Mouse (Mus musculus) forebrain, embryonic 14.5 days (tissue): ENCODE measurements at regions not wholly inside any gene's neighbourhood (a gene's known extent, or its start where the extent isn't known, plus 50 kb on each side); places are given as distances from the start of the nearest gene placed in this dataset.

Experiments
- ATAC-seq: fragments of 200-750 bp; cut with Nextera tagmentation; 2 replicates; pipeline ENCODE4 v1.8.0; 2017; ENCODE audit warnings: mild to moderate bottlenecking, moderate library complexity
- DNase-seq: peaks from one replicate; pipeline ENCODE4 v3.0.0-alpha.2; 2015; ENCODE audit warnings: low spot score
- H3K27ac ChIP-seq: fragments of 300-500 bp; sonication (generic); 2 replicates; pipeline ENCODE4 v1.5.1; 2014; ENCODE audit warnings: low read depth, mild to moderate bottlenecking, control low read depth, low read length, moderate library complexity
- H3K27me3 ChIP-seq: fragments of 300-500 bp; sonication (generic); replicated peaks from 2 replicates; pipeline ENCODE4 v1.6.1; 2014; ENCODE audit warnings: low read length, control low read depth, mixed read lengths; ENCODE audit not compliant: control insufficient read depth, insufficient read depth
- H3K36me3 ChIP-seq: fragments of 300-500 bp; sonication (generic); 2 replicates; pipeline ENCODE4 v1.6.1; 2014; ENCODE audit warnings: low read length, control low read depth; ENCODE audit not compliant: control insufficient read depth, insufficient read depth
- H3K4me1 ChIP-seq: fragments of 300-500 bp; sonication (generic); 2 replicates; pipeline ENCODE4 v1.6.1; 2014; ENCODE audit warnings: antibody characterized with exemption, low read length, control low read depth; ENCODE audit not compliant: control insufficient read depth, insufficient read depth
- H3K4me2 ChIP-seq: fragments of 300-500 bp; sonication (generic); 2 replicates; pipeline ENCODE4 v1.6.1; 2014; ENCODE audit warnings: mild to moderate bottlenecking, control low read depth, low read length
- H3K4me3 ChIP-seq: fragments of 300-500 bp; sonication (generic); 2 replicates; pipeline ENCODE4 v1.5.1; 2014; ENCODE audit warnings: low read depth, low read length, control low read depth
- H3K9ac ChIP-seq: fragments of 300-500 bp; sonication (generic); 2 replicates; pipeline ENCODE4 v1.6.1; 2014; ENCODE audit warnings: mild to moderate bottlenecking, low read length, control low read depth, moderate library complexity
- H3K9me3 ChIP-seq: fragments of 300-500 bp; sonication (generic); replicated peaks from 2 replicates; pipeline ENCODE4 v1.6.1; 2016; ENCODE audit warnings: low read length, control low read depth, mixed read lengths; ENCODE audit not compliant: control insufficient read depth
- WGBS: fragments of 180-500 bp; shearing (Covaris S2); extraction: QIAGEN DNeasy Blood & Tissue Kit; methylation state at CpG from one replicate; pipeline ENCODE4 v1.1.7; 2014; 5-methylcytosine and 5-hydroxymethylcytosine counted together

- peaks cover 15% of the 10 kb centered on the region for H3K4me1 ChIP-seq
- H3K27me3 ChIP-seq, result no peaks in the 10 kb centered on the region
- no peak overlapping the region for H3K4me2 ChIP-seq
- no peak overlapping the region for H3K4me3 ChIP-seq
- H3K27ac ChIP-seq, result no peak overlapping the region
- no peaks in the 10 kb centered on the region for H3K9me3 ChIP-seq
- H3K9ac ChIP-seq, result no peak overlapping the region
- 59% methylated on average over 8 of the region's 8 CpGs for WGBS
- no peaks in the 10 kb centered on the region for H3K36me3 ChIP-seq
- ATAC-seq (no peak), DNase-seq (no peak)
These were observed 66.0 kb upstream of the Arhgap21 start for GRCm38 (mm10) chr2:21034651-21035050.

- no peak overlapping the region for H3K4me3 ChIP-seq
- WGBS, result 69% methylated on average over 4 of the region's 4 CpGs
- H3K9ac ChIP-seq, result no peak overlapping the region
- no peaks in the 10 kb centered on the region for H3K4me1 ChIP-seq
- H3K36me3 ChIP-seq, result no peaks in the 10 kb centered on the region
- no peaks in the 10 kb centered on the region for H3K27me3 ChIP-seq
- H3K4me2 ChIP-seq, result no peak overlapping the region
- DNase-seq (no peak), ATAC-seq (no peak)
- no peak overlapping the region for H3K27ac ChIP-seq
- H3K9me3 ChIP-seq, result no peaks in the 10 kb centered on the region
These were observed 62.0 kb upstream of the Arhgap21 start for GRCm38 (mm10) chr2:21030650-21031049.

GRCm38 (mm10) chr2:21029391-21030010 lies 60.8 kb upstream of the Arhgap21 start:
- Histone ChIP-seq H3K9ac (no peak overlapping the region), H3K27ac (no peak overlapping the region), H3K4me3 (no peak overlapping the region), H3K4me1 (no peaks in the 10 kb centered on the region), H3K36me3 (no peaks in the 10 kb centered on the region), H3K4me2 (no peak overlapping the region), H3K9me3 (no peaks in the 10 kb centered on the region), H3K27me3 (no peaks in the 10 kb centered on the region)
- WGBS, result 78% methylated on average over 5 of the region's 5 CpGs
- ATAC-seq (no peak), DNase-seq (no peak)

GRCm38 (mm10) chr2:21028605-21029004 lies 59.9 kb upstream of the Arhgap21 start:
- no peaks in the 10 kb centered on the region for H3K36me3 ChIP-seq
- H3K4me3 ChIP-seq, result no peak overlapping the region
- no peak overlapping the region for H3K4me2 ChIP-seq
- H3K9me3 ChIP-seq, result no peaks in the 10 kb centered on the region
- no peak overlapping the region for H3K27ac ChIP-seq
- H3K4me1 ChIP-seq, result no peaks in the 10 kb centered on the region
- ATAC-seq (no peak), DNase-seq (no peak)
- no peaks in the 10 kb centered on the region for H3K27me3 ChIP-seq
- WGBS, result 21% methylated on average over 2 of the region's 2 CpGs
- H3K9ac ChIP-seq, result no peak overlapping the region

GRCm38 (mm10) chr2:21018535-21018934 lies 49.9 kb upstream of the Arhgap21 start:
- Histone ChIP-seq H3K27ac (no peak overlapping the region), H3K4me3 (no peak overlapping the region), H3K4me2 (no peak overlapping the region), H3K9me3 (no peaks in the 10 kb centered on the region), H3K4me1 (no peaks in the 10 kb centered on the region), H3K9ac (no peak overlapping the region), H3K27me3 (no peaks in the 10 kb centered on the region), H3K36me3 (no peaks in the 10 kb centered on the region)
- no peak for ATAC-seq
- WGBS, result 82% methylated on average over 1 of the region's 1 CpGs
- DNase-seq, result no peak
